Mouse (Mus musculus): ENCODE measurements around the gene Gpr101. TPM values are rescaled to one million over a fixed set of nuclear protein-coding genes. Genes with fewer than 3 reads are reported as not detected.

The Gpr101 gene
- not detected in 2 replicates for polyA plus RNA-seq (2016; fragmentation: Nextera tagmentation; extraction: Ambion mirVana)

- Histone ChIP-seq H3K4me3 (peak within 1 kb of the TSS; percentile 45), H3K9me3 (replicated peaks) (no peaks in the 10 kb centered on the region), H3K9ac (no peak within 1 kb of the TSS), H3K4me1 (replicated peaks) (no peaks in the 10 kb centered on the region), H3K36me3 (no peaks in the 10 kb centered on the region), H3K27me3 (replicated peaks) (peaks cover 61% of the 10 kb centered on the region), H3K27ac (ENCODE audit: poor library complexity, severe bottlenecking) (no peak within 1 kb of the TSS), H3K4me2 (peak within 1 kb of the TSS; percentile 72)
- no peak for ATAC-seq (ENCODE audit: insufficient number of reproducible peaks, low FRiP score)
- 10% methylated on average over 23 of the region's 28 CpGs for WGBS
Observed at GRCm38 (mm10) chrX:57503634-57504033, at the start of gene Gpr101. Gene Gpr101 (minus strand): TSS chrX:57503757.

GRCm38 (mm10) chrX:57521117-57522095 is 17.8 kb upstream of the Gpr101 start:
- H3K27me3 ChIP-seq (replicated peaks): no peaks in the 10 kb centered on the region
- peak overlapping the region; percentile 31 for H3K4me2 ChIP-seq
- no peak overlapping the region for H3K27ac ChIP-seq (ENCODE audit: poor library complexity, severe bottlenecking)
- no peaks in the 10 kb centered on the region for H3K9me3 ChIP-seq (replicated peaks)
- 36% methylated on average over 28 of the region's 28 CpGs for WGBS
- no peak for ATAC-seq (ENCODE audit: insufficient number of reproducible peaks, low FRiP score)
- no peaks in the 10 kb centered on the region for H3K4me1 ChIP-seq (replicated peaks)
- H3K9ac ChIP-seq: no peak overlapping the region
- H3K4me3 ChIP-seq: no peak overlapping the region
- no peaks in the 10 kb centered on the region for H3K36me3 ChIP-seq

GRCm38 (mm10) chrX:57506247-57506646 is 2.7 kb upstream of the Gpr101 start:
- Histone ChIP-seq H3K27ac (ENCODE audit: poor library complexity, severe bottlenecking) (no peak overlapping the region), H3K9me3 (replicated peaks) (no peaks in the 10 kb centered on the region), H3K4me3 (no peak overlapping the region), H3K4me2 (no peak overlapping the region), H3K4me1 (replicated peaks) (no peaks in the 10 kb centered on the region), H3K9ac (no peak overlapping the region), H3K36me3 (no peaks in the 10 kb centered on the region), H3K27me3 (replicated peaks) (peaks cover 44% of the 10 kb centered on the region)
- ATAC-seq (ENCODE audit: insufficient number of reproducible peaks, low FRiP score): no peak
- 41% methylated on average over 1 of the region's 1 CpGs for WGBS

Other genes starting within 250 kb of the Gpr101 start
- gene Arhgef6, start 165.0 kb downstream of the Gpr101 start, polyA plus RNA-seq (2016; fragmentation: Nextera tagmentation; extraction: Ambion mirVana): 33.6 and 36.1 TPM in 2 replicates
- gene Rbmx, start 110.7 kb downstream of the Gpr101 start, polyA plus RNA-seq (2016; fragmentation: Nextera tagmentation; extraction: Ambion mirVana): 87.5 and 93.0 TPM in 2 replicates
- gene Gm364, start 94.6 kb downstream of the Gpr101 start, polyA plus RNA-seq (2016; fragmentation: Nextera tagmentation; extraction: Ambion mirVana): not detected in 2 replicates